Mouse (Mus musculus) small intestine, adult 2 months (tissue): ENCODE data around the gene Slc25a17.

Experiments
- CTCF ChIP-seq: fragments of 200-500 bp; IDR thresholded peaks from 2 replicates; pipeline ENCODE4 v1.5.1; 2012; ENCODE audit warnings: low read depth, mild to moderate bottlenecking, control low read depth, inconsistent platforms, low read length, moderate library complexity, mixed read lengths; ENCODE audit not compliant: insufficient replicate concordance, insufficient read length; ENCODE audit errors: extremely low read depth
- POLR2A ChIP-seq: fragments of 200-500 bp; IDR thresholded peaks from 2 replicates; pipeline ENCODE4 v1.6.1; 2012; ENCODE audit warnings: low read depth, mild to moderate bottlenecking, control low read depth, inconsistent platforms, low read length, moderate library complexity

GRCm38 (mm10) chr15:81313928-81314327 lies 46.7 kb downstream of the Slc25a17 start:
- no peak for TF ChIP-seq CTCF
- no peak for TF ChIP-seq POLR2A
